Mouse (Mus musculus): ENCODE results near the gene Cdh10. TPM values are rescaled to one million over a fixed set of nuclear protein-coding genes. Genes with fewer than 3 reads are reported as not detected.
A peak's percentile ranks its signal among the peaks of the same experiment; 100 is the strongest.

Cdh10 gene
- total and polyA plus RNA-seq, 2 experiments from 2014 or later: 24.3 to 42.7 TPM

- Histone ChIP-seq H3K9ac (no peak overlapping the region), H3K4me3 (ENCODE audit: low read depth, low read length) (no peak overlapping the region), H3K4me2 (ENCODE audit: low read depth) (no peak overlapping the region), H3K27me3 (ENCODE audit: insufficient read depth, low read length) (no peaks in the 10 kb centered on the region), H3K36me3 (ENCODE audit: insufficient read depth) (no peaks in the 10 kb centered on the region), H3K4me1 (ENCODE audit: insufficient read depth) (no peaks in the 10 kb centered on the region), H3K9me3 (ENCODE audit: low read length) (no peaks in the 10 kb centered on the region), H3K27ac (ENCODE audit: low read depth, low read length) (no peak overlapping the region)
- WGBS: 77% methylated on average over 3 of the region's 3 CpGs
- TF ChIP-seq CTCF (IDR thresholded peaks at IDR 0.05; ENCODE audit: low read depth): no peak
- ATAC-seq (no peak), DNase-seq (no peak)
Measured at GRCm38 (mm10) chr15:19032983-19033382, 214.2 kb downstream of the Cdh10 start.

GRCm38 (mm10) chr15:19040077-19040476 is 221.3 kb downstream of the Cdh10 start:
- Histone ChIP-seq H3K4me3 (ENCODE audit: low read depth, low read length) (no peak overlapping the region), H3K4me2 (ENCODE audit: low read depth) (no peak overlapping the region), H3K9ac (no peak overlapping the region), H3K9me3 (ENCODE audit: low read length) (no peaks in the 10 kb centered on the region), H3K36me3 (ENCODE audit: insufficient read depth) (no peaks in the 10 kb centered on the region), H3K4me1 (ENCODE audit: insufficient read depth) (no peaks in the 10 kb centered on the region), H3K27me3 (ENCODE audit: insufficient read depth, low read length) (no peaks in the 10 kb centered on the region), H3K27ac (ENCODE audit: low read depth, low read length) (no peak overlapping the region)
- ATAC-seq (no peak), DNase-seq (peak; percentile 35)
- TF ChIP-seq CTCF (IDR thresholded peaks at IDR 0.05; ENCODE audit: low read depth): peak; percentile 49
- 52% methylated on average over 1 of the region's 1 CpGs for WGBS
